Mouse (Mus musculus) erythroblast, embryonic 14.5 days (primary cell): ENCODE results near the gene Olfr112.
"Not testable (repeated sequence)": the region's sequence is repeated elsewhere in the genome, so short reads cannot be mapped to it uniquely, and the experiment has no call there.

Source experiments
- GATA1 ChIP-seq: IDR thresholded peaks from 2 replicates; pipeline ENCODE4 v1.6.1; 2012; ENCODE audit warnings: low read length, inconsistent platforms, mixed read lengths
- TAL1 ChIP-seq: IDR thresholded peaks from 3 replicates; pipeline ENCODE4 v1.6.1; 2012; ENCODE audit warnings: low read length, inconsistent platforms, mixed read lengths

GRCm38 (mm10) chr17:37538416-37538815 lies 30.8 kb downstream of the Olfr112 start:
- TF ChIP-seq GATA1, TAL1: not testable (repeated sequence)
